Mouse (Mus musculus) heart, adult 18-20 months (tissue): ENCODE measurements at regions not wholly inside any gene's neighbourhood (a gene's known extent, or its start where the extent isn't known, plus 50 kb on each side); places are given as distances from the start of the nearest gene placed in this dataset.

ENCODE experiments used
- DNase-seq, 2 experiments: peaks; one replicate each; pipeline ENCODE4 v3.0.0; 2021 to 2022; ENCODE audit warnings: mixed read lengths in 1 of 2

GRCm38 (mm10) chr4:9132982-9133625 lies 894.3 kb upstream of the Car8 start:
- peak in 1 of 2 experiments; percentile 20 for DNase-seq

GRCm38 (mm10) chr4:9132356-9132755 lies 893.5 kb upstream of the Car8 start:
- no peak for DNase-seq

DNA sequence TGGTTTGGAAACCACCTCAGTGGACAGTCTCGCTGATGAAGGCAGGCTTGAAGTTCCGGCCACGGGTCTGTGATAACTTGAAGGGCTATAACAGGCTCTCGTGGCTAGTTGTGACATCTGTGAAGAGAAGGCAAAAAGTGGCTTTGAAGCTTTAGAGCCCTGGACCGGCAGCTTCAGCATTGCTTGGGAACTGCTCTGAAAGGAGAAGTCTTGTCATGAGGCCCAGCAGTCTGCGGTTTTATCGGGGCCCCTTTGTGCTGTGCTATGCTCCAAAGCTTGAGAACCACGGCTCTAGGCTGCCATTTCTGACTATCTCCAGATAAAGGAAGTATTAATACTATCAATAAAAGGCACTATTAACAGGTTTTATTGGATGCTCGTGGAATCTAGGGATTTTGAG lies 892.8 kb upstream of the Car8 start:
- no peak for DNase-seq

DNA sequence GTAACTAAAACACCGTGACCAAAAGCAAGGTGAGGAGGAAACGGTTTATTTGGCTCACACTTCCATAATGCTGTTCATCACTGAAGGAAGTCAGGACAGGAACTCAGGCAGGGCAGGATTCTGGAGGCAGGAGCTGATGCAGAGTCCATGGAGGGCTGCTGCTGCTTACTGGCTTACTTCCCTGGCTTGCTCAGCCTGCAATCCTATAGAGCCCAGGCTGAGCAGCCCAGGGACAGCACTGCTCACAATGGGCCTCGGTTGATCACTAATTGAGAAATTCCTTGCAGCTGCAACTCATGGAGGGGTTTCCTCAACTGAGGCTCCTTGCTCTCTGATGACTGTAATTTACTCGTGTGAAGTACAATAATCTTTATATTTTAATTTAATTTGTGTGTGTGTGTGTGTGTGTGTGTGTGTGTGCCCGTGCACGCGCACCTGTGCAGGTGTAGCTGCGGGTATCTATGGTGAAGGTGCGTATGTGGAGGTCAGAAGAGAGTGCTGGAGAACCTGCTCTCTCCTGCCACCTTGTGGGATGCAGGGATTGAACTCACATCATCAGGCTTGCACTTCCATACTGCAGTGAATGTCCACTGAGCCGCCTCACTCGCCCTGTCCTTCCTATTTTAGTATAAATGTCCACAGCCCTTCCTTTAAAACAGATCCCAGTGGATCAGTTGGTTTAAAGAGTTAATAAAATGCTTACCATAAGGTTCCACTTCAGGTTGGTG lies 886.6 kb upstream of the Car8 start:
- DNase-seq = peak in 1 of 2 experiments; percentile 22

GRCm38 (mm10) chr4:9124586-9125232 lies 885.9 kb upstream of the Car8 start:
- no peak for DNase-seq

DNA sequence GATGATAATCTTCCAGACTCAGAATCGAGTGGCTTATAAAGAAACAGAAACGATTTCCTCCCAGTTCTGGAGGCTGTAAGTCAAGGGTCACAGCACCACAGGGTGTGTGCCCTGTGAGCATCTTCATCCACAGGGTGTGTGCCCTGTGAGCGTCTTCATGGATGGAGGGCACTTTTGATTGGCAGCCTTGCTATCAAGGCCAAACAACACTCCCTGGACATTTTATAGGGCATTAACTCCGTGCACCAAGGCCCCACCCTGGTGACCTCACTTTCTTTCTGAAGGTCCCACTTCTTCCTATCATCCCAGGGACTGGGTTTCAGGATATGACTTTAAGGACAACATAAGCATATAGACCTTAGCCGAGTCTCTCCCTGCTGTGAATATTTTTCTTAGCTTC lies 885.3 kb upstream of the Car8 start:
- DNase-seq = no peak

DNA sequence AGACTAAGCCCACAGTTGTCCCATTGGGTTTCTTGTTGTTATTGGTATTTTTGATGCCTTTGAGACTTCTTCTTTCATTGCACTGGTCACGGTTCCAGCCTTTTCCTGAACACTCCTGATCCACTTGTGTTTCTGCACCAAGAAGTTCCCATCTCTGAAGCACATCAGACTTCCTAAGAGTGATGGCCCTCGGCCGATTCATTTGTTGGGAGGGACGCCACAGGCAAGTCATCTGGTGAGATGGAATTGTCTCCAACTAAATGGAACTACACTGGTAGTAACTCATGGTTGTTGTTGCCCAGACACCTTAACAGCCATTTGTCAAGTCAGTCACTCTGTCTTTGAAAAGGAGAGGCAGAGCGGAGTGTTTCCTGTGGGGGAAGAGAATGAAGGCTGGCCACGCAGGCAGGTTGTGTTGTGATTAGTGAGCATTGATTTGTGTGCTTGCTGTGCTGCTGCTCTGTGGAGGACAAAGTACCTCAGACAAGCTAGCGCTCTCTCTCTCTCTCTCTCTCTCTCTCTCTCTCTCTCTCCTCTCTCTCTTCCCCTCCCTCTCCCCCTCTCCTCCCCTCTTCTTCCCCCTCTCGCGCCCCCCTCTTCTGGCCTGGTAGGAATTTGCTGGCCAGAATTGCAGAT lies 884.7 kb upstream of the Car8 start:
- DNase-seq = no peak

DNA sequence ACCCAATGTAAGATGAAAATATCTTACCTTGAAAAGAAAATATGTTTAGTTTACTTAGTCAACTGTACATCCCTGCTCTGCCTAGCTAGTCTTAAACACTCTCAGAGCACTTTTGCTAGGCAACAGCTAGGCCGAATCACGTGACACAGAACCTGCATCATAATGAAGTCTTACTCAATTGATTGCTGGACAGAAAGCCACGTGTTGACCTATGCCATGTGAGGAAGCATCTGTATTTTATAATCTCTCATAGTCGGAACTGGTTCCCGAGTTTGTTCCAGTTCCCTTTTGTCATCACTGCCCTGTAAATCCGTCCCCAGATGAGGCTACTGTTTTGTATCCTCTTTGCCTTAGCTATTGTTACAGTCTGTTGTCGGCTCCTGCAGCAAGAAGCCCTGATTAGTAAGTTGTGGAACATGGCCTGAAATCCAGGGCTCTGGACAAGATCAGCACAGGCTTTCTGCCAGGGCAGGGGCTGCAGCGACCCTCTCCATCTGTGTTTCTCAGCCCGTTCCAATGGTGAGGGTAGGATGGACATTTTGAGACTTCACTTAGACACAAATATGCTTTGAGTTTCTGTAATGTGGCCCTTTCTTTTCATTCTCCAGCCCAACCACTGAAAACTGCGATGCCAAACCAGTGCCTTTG lies 883.9 kb upstream of the Car8 start:
- no peak for DNase-seq

GRCm38 (mm10) chr4:9116955-9117647 lies 878.3 kb upstream of the Car8 start:
- DNase-seq = no peak

DNA sequence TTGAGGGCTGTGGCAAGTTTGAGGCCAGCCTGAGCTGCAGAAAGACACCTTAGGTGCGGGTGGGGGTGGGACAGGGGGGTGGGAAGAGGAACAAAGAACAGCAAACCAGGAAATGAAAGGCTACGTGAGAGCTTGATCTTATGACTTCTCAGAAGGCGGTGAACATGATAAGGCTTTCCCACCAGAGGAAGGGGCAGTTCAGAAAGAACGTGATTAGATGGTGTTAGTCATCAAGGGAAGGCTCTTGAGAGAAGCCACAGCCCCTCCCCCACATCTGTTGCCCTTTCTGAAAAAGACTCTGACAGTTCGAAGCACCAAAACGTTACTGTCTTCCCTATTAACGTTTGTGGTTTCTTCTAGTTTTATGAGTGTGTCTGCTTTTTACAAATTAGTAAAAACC lies 877.0 kb upstream of the Car8 start:
- DNase-seq = no peak

GRCm38 (mm10) chr4:9113982-9114381 lies 875.1 kb upstream of the Car8 start:
- DNase-seq = no peak

GRCm38 (mm10) chr4:9110355-9110754 lies 871.5 kb upstream of the Car8 start:
- peak in 1 of 2 experiments; percentile 30 for DNase-seq

DNA sequence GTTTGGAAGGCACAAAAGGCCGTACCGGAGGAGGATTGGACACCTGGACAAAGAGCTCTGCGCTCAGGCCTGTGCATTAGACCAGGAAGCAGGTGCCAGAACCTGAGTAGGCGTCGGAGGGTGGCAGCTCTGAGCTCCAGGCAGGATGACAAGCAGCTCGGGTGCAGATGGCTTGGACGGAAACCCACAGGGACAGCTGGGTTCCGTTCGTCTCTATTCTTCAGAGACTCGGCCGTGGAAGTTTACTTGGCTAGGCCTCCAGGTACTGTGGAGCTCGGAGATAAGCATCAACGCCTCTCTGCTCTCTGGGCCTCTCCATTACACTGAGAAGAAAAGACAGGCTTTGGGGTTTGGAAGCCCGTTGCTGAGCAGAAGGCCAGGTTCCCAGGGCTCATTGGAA lies 868.5 kb upstream of the Car8 start:
- no peak for DNase-seq

DNA sequence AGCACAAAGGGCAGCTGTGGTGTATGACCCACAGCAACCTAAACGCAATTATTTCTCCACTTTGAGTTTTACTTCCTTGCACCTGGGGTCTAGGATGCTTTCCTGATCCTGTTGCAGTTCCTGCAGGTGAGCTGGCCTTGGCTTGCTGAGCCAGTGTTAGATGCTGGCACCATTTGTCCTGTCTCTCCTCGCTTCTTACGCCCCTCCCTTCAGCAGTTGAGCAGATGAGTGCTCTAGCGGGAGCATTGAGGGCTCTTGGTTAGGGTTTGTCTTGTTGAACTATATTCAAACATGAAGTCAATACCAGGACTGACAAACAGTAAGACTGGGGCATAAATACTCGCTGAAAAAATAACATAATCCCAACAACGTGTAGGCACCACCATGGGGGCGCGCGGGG lies 867.9 kb upstream of the Car8 start:
- no peak for DNase-seq

DNA sequence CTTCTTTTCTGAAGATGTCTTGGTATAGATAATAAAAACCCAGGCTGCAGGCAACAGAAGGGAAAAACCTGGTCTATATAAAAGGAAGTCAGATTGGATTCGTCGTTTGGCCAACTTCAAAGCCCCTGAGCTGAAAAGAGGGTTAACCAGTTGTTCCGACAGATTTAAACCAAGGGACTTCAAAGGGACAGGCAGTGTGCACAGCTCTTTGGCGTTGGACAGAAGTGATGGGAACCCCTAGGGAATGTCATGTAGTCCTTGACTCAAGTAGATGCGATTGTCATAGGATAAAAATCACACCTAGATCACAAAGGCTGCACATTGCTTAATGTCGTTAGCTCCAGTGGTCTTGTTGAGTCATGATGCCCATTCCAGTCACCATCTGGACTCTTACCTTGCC lies 865.8 kb upstream of the Car8 start:
- DNase-seq = no peak

GRCm38 (mm10) chr4:9103958-9104357 lies 865.1 kb upstream of the Car8 start:
- DNase-seq = no peak

DNA sequence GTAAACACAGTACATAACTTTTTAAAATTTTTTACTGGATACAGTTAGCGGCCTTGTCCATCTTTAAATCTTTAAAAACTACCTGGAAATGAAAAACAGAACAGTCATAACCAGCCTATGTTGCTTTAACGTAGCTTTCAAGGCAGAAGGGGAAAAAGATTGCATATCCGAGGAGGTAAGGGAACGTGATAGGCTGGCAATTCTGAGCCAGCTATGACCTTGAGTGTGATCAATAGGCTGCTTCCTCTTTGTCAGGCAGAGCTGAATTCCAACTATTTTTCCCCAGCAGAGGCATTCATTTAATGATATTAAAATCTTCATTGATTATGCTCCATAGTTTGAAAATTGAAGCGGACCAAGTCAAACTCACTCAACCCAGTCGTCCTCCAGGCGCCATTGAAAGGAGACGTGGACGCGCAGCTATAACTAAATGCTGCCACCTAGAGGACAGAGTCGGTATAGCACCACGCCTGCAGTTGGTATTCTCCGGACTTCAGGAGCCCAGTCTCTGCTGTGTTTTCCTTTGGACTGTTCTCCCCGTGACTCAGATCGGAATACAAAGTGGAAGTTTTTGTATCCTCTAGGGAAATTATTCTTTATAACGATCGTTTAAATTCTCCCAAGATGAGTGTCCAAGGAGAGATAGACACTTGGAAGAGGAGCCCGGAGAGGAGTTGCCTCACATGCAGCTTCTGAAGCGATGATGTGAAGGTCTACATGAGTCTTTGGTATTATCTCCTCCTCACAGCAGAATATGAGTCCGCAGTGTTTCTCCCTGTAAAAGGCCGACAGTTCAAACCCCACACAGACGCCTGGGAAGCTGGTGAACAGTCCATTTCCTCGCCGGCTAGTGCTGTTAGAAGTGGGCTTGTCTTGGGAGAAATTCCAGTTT lies 858.2 kb upstream of the Car8 start:
- DNase-seq = peak; percentile 77 to 96

DNA sequence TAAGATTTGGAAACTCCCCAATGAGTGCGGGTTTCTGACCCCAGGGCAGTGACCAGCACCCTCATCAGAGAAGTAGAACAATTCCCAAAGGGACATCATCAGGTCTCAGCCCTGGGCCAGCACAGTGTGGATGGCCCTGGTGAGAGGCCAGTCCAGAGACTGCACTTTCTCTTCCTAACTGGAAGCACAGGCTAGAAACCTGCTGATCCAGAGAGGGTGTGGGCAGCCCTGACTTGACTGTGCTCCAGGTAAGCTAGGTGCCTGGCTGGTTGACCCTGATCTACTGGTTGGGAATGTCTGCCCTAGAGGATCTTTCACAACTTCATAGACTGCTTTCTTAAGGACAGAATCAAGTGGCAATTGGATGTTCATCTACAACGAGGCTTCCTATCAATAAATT lies 857.4 kb upstream of the Car8 start:
- no peak for DNase-seq

DNA sequence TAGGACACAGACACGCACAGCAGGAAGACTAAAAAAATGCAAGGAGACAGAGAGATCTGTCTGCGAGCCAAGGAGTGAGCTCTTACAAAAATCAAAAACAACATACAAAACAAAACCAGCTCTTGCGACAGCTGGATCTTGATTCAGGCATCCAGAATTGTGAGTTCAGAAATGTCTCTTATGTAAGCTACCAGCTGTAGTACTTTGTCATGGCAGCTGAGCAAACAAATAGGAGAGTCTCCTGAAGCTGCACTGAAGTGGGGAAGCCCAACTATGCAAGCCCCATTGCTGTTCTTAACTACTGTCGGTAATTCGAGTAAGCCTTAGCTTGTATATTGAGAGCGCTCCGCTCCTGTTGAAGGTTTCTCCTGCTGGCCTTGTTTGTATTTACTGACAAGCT lies 856.8 kb upstream of the Car8 start:
- peak; percentile 19 to 21 for DNase-seq

- no peak for DNase-seq
These were observed 855.7 kb upstream of the Car8 start for GRCm38 (mm10) chr4:9094522-9094921.

- no peak for DNase-seq
These were observed 855.2 kb upstream of the Car8 start for GRCm38 (mm10) chr4:9094076-9094475.
